Mouse (Mus musculus) CD4-positive helper T cell, adult 2 months (primary cell): ENCODE data around the gene Apobec1.
"Not testable (repeated sequence)": the region's sequence is repeated elsewhere in the genome, so short reads cannot be mapped to it uniquely, and the experiment has no call there.

Source experiments
- DNase-seq: peaks from one replicate; pipeline ENCODE4 v3.0.0-alpha.2; 2012; ENCODE audit warnings: low read depth, missing footprints, low spot score

Gene Apobec1

DNA sequence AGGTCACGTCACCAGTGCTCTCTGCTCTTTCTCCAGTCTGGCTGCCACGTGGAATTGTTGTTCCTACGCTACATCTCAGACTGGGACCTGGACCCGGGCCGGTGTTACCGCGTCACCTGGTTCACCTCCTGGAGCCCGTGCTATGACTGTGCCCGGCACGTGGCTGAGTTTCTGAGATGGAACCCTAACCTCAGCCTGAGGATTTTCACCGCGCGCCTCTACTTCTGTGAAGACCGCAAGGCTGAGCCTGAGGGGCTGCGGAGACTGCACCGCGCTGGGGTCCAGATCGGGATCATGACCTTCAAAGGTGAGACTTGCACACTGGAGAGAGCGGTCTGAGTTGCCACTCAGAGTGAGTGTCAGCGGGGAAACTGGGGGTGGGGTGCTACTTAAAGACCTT lies 41.2 kb downstream of the Apobec1 start:
- DNase-seq, result no peak

DNA sequence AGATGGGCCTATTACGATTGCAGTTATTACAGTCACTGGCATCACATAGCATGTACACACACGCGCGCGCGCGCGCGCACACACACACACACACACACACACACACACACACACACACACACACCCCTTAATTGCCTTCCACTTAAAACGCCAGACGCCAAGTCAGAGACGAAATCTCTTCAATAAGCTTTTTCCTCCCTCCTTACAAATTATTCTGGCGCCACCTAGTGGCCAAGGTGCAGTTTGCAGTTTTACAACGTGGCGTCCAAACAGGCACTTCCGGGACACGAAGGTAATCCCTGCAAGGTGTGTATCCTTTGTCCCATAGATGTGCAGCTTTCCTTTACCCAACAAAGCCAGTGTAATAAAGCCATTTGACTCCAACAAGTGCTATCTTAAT lies 41.8 kb downstream of the Apobec1 start:
- peak; percentile 84 for DNase-seq

- peak; percentile 79 for DNase-seq
These were observed 45.2 kb downstream of the Apobec1 start for GRCm38 (mm10) chr6:122556959-122557561.

DNA sequence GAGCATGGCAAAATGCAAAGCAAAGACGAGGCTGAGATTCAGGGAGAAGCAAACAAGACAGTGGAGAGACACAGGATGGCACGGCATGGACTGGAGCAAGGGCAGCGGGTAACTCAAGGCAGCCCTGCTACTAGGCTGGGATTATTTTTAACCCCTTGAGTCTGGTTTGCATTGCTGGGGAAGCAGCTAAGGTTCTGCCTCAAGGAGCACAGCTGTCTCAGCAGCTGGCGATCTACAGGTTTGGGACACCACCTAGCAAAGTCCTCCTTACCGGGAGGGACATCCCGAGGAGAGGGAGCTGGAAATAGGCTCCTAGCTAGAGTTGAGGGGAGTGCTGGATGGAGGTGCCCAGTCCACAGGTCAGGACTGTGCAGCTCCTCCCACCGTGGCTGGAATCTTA lies 47.0 kb downstream of the Apobec1 start:
- no peak for DNase-seq

DNA sequence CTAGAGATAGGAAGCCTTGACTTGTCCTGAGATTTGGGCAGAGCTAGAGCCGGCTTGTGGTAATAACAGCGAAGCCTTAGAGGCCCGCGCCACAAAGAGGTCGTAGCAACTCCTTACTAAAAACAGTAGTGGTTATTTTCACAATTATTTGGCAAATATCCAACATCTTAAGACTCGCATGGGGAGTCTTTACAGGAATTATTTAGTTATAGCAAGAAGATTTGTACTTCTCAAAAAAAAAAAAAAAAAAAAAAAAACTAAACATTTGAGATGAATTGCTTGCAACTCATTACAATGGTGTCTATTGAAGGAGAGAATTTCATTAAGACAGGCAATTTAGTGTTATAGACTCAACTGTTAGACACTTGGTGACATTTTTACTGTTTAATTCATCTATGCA lies 48.1 kb downstream of the Apobec1 start:
- DNase-seq, result no peak

DNA sequence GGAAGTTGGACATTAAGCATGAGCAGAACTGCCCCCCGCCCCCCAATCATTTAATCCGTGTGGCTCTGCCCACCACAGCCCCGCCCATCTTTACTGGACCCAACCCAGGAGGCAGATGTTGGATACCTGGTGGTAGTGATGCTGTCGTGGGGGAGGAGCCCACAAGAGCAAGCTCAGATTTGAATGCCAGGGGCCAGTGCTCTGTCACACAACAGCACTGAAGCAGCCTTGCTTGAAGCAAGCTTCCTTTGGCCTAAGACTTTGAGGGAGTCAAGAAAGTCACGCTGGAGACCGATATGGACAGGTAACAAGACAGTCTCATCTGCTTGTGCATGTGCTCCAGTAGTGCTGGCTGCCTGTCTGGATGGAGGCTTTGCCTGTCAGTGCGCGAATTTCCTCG lies 48.6 kb downstream of the Apobec1 start, which contains the start of gene Aicda:
Aicda (plus strand) TSS at position 196 of the 400 bp plus-strand sequence.
- DNase-seq, result no peak

GRCm38 (mm10) chr6:122545948-122546347 lies 56.3 kb downstream of the Apobec1 start:
- DNase-seq, result no peak

GRCm38 (mm10) chr6:122545289-122545882 lies 56.9 kb downstream of the Apobec1 start:
- no peak for DNase-seq

- no peak for DNase-seq
These were observed 57.6 kb downstream of the Apobec1 start for GRCm38 (mm10) chr6:122544672-122545071.

DNA sequence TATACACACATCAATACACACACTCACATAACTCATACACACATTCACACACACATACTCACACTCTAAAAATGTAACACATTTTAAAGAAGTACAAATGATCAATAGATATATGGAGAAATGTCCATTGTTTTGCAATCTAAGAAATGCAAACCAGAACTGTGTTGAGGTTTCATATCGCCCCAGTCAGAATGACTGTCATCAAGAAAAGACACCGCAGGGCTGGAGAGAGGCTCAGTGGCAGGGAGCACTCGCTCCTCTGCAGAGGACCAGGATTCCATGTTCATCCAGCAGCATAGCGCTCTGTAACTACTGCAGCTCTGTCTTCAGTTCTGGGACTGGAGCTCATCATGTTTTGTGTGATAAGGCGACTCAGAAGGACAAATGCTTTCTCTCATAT lies 58.7 kb downstream of the Apobec1 start:
- no peak for DNase-seq

DNA sequence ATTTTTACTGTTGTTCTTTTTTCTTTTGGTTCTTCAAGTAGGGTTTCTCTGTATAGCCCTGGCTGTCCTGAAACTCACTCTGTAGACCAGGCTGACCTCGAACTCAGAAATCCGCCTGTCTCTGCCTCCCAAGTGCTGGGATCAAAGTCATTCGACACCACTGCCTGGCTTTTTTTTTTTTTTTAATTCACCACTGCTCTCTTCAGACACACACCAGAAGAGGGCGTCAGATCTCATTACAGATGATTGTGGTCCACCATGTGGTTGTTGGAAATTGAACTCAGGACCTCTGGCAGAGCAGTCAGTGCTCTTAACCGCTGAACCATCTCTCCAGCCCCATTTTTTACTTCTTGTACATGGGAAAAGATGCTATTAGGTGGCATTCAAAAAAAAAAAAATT lies 59.8 kb downstream of the Apobec1 start:
- DNase-seq, result not testable (repeated sequence)

DNA sequence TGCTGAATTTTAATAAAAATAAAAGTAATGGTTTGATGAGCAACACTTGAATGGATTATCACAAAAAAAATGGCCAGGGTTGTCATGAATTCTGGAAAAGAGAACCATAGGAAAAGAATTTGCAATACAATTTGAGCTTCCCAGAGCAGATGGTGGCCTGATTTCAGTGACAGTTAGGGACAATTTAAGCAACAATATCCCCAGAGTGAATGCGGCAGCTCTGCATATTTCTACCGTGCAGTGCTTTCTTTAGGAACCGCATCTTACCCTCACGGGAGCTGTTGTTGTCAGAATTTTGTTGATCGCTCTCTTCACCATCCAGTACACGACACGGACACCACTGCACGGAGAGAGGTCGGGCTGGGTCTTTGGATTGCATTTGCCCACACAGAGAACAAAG lies 62.7 kb downstream of the Apobec1 start:
- DNase-seq, result no peak

DNA sequence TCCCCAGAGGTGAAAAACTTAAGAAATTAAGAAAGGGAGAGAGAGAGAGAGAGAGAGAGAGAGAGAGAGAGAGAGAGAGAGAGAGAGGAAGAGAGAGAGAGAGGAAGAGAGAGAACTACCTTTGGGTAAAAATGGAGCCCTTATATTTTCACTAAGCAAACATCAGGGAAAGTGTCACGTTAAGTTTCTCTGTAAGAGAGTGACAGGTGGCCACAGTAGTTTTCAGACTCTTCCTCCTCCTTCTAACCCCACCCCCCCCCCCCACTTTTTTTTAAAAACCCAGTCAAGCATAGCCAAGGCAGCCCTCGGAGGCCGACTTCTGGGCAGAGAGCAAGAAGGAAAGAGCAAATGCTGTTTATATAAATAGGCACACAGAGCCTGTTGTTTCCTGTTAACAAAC lies 68.2 kb downstream of the Apobec1 start:
- no peak for DNase-seq

- peak; percentile 86 for DNase-seq
These were observed 69.4 kb downstream of the Apobec1 start for GRCm38 (mm10) chr6:122532883-122533302.

GRCm38 (mm10) chr6:122531466-122532174 lies 70.6 kb downstream of the Apobec1 start:
- DNase-seq, result no peak

DNA sequence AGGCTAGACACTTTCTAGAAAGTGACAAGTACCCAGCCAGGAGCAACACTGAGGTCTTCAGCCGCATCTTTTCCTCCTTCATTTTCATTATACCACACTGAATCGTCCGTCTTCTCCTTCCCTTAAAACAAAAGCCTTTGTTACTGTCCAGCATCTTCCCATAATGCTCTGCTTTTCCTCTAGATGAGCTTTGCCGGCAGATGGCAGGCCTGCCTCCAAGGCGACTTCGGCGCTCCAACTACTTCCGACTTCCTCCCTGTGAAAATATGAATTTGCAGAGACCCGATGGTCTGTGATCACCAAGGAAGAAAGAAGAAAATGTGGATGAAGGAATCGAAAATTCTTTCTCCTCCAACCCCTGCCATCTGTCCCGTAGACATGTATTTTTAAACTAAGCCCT lies 74.1 kb downstream of the Apobec1 start:
- peak; percentile 25 for DNase-seq
